Mouse (Mus musculus): Measurements from ENCODE around the gene Gm9767.

DNA sequence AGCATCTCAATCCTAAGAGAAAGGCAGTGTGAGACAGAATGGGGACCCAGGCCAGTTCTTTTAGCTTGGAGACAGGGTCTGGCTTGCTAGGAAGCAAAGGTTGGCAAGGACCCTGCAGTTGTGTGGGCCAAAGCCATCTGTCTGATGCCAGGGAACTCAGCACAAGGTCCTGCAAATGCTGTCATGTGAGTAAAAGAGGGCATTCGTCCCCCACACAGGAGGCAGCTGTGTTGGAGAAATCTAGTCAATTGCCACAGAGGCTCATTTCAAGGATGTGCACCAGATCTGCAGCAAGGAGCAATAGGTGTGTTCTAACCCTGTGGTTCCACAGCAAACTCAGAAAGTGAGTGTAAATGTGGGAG is 41.7 kb downstream of the Gm9767 start:
- TF ChIP-seq CTCF (IDR thresholded peaks at IDR 0.05; ENCODE audit: low read depth, low read length) (no peak), POLR2A (IDR thresholded peaks at IDR 0.05; ENCODE audit: insufficient read depth, low read length) (no peak)

Measured in ES-Bruce4 (cell line).